Mouse (Mus musculus) small intestine, adult 2 months (tissue): ENCODE measurements around the gene Klf13.

Experiments
- CTCF ChIP-seq: fragments of 200-500 bp; IDR thresholded peaks from 2 replicates; pipeline ENCODE4 v1.5.1; 2012; ENCODE audit warnings: low read depth, mild to moderate bottlenecking, control low read depth, inconsistent platforms, low read length, moderate library complexity, mixed read lengths; ENCODE audit not compliant: insufficient replicate concordance, insufficient read length; ENCODE audit errors: extremely low read depth
- POLR2A ChIP-seq: fragments of 200-500 bp; IDR thresholded peaks from 2 replicates; pipeline ENCODE4 v1.6.1; 2012; ENCODE audit warnings: low read depth, mild to moderate bottlenecking, control low read depth, inconsistent platforms, low read length, moderate library complexity

DNA sequence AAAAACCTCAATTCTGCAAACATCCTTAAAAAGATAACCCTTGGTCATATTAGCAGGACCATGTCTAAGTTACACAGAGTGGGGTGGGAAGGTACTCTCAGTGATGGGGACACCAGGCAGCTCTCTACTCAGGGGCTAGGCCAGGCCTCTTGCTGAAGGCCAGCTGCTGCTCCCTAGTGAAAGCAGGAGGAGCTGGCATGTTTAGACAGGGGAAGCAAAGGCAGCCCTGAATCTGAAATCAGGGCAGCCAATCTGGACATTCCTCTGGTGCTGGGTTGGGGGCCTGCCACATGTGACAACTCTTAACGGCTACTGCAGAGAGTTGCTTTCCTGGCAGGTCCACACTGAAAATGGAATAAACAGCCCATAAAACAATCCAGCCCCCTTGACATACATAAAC lies 14.6 kb downstream of the Klf13 start:
- TF ChIP-seq CTCF (no peak), POLR2A (no peak)
